ENCODE assay signal across 23 mouse cellular contexts in the genomic region with DNA sequence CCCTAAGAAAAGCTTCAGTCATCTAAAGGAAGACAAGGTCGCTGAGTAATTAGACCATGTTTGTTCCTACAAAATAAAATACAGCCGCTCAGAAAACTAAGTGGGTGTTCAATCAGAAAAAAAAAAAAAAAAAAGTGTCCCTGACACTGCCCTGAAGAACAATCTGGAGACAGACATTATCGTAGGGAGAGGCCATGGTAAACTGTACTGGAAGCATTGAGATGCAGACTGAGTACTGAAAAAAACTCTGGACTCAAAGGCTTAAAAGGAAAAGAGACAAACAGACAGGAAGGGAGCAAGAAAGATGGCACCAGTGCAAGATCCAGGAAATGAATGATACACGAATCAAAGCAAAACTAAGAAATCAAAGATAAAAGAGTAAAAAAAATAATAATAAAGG.
DNase-seq lines count a peak whose midpoint lies in the region; ATAC-seq and TF ChIP-seq lines count a peak whose summit lies in the region.
"Had no signal": no experiment of that assay in that cellular context is flagged by ENCODE, and none has a peak within 500 bp of the region (broad histone marks: within the 10 kb centered on the region; RNA-seq: fewer than 3 reads in every experiment).

No protein-coding gene starts in this region.

- WGBS in kidney, embryonic 15.5 days = 45% methylated on average over 4 of the region's 4 CpGs

- no peak overlapping the region for H3K9ac ChIP-seq in kidney, embryonic 15.5 days
- no peak overlapping the region for H3K9ac ChIP-seq in ES-E14 (ENCODE audit: insufficient read depth, low read depth, low read length, poor library complexity, severe bottlenecking)
- H3K9ac ChIP-seq: embryonic facial prominence, embryonic 12.5 days; forebrain, embryonic 12.5 days had no signal

- H3K9me3 ChIP-seq in kidney, embryonic 15.5 days (replicated peaks) = no peaks in the 10 kb centered on the region
- H3K9me3 ChIP-seq in ES-E14 (ENCODE audit: control insufficient read depth, insufficient read depth, low read depth, low read length) = no peaks in the 10 kb centered on the region
- H3K9me3 ChIP-seq: embryonic facial prominence, embryonic 10.5 days; embryonic facial prominence, embryonic 12.5 days; forebrain, embryonic 10.5 days; forebrain, embryonic 12.5 days had no signal

- 0 out of 2 replicates have a peak overlapping the region, but pooled peaks have one; percentile 13 for H3K27ac ChIP-seq in kidney, embryonic 15.5 days
- no peak overlapping the region; the same call in 1 of the 2 replicates for H3K27ac ChIP-seq in ES-E14 (ENCODE audit: insufficient read depth, low read depth, low read length, poor library complexity, severe bottlenecking)
- H3K27ac ChIP-seq: embryonic facial prominence, embryonic 10.5 days; embryonic facial prominence, embryonic 12.5 days; forebrain, embryonic 10.5 days; forebrain, embryonic 12.5 days had no signal

- H3K4me1 ChIP-seq in kidney, embryonic 15.5 days = peaks cover 56% of the 10 kb centered on the region
- H3K4me1 ChIP-seq in ES-E14 (ENCODE audit: control insufficient read depth in 2 of 2, insufficient read depth in 2 of 2, low read length in 2 of 2, poor library complexity in 1 of 2) = peaks cover 0 to 4% of the 10 kb centered on the region in 2 experiments; a peak in 2 of 4 replicates

- in situ Hi-C loops in ES-E14 (cut with MboI; ENCODE audit: low sequenced_read_pairs in 2 of 2, unreplicated experiment in 2 of 2) = no loop called here

- H3K27me3 ChIP-seq in kidney, embryonic 15.5 days = no peaks in the 10 kb centered on the region
- H3K27me3 ChIP-seq: embryonic facial prominence, embryonic 12.5 days had no signal

- no peak overlapping the region for H3K4me3 ChIP-seq in kidney, embryonic 15.5 days (replicated peaks)
- H3K4me3 ChIP-seq in ES-E14 (ENCODE audit: insufficient read depth in 1 of 2, low read depth in 1 of 2, low read length in 2 of 2, poor library complexity in 1 of 2, severe bottlenecking in 1 of 2) = no peak overlapping the region
- H3K4me3 ChIP-seq: embryonic facial prominence, embryonic 10.5 days; embryonic facial prominence, embryonic 12.5 days; erythroblast, embryonic 14.5 days; forebrain, embryonic 10.5 days; forebrain, embryonic 12.5 days had no signal

- ATAC-seq in kidney, embryonic 15.5 days (replicated peaks; ENCODE audit: low FRiP score) = no peak
- ATAC-seq: forebrain, embryonic 14.5 days; forebrain, embryonic 16.5 days had no signal

- H3K4me2 ChIP-seq in kidney, embryonic 15.5 days = no peak overlapping the region
- H3K4me2 ChIP-seq: embryonic facial prominence, embryonic 12.5 days; forebrain, embryonic 12.5 days had no signal

- H3K36me3 ChIP-seq in kidney, embryonic 15.5 days = no peaks in the 10 kb centered on the region
- H3K36me3 ChIP-seq in ES-E14 (ENCODE audit: control insufficient read depth, insufficient read depth, low read length, poor library complexity, severe bottlenecking) = peaks cover 6% of the 10 kb centered on the region; the same call in 1 of the 2 replicates
- H3K36me3 ChIP-seq: forebrain, embryonic 12.5 days had no signal

- no peak for DNase-seq in kidney, postnatal 4 days
- DNase-seq in ES-CJ7 (ENCODE audit: low read depth, low spot score) = peak; percentile 61
- no peak for DNase-seq in ES-E14 (ENCODE audit: low read depth, low spot score)
- DNase-seq in ZHBTc4 (ENCODE audit: low read depth, low spot score) = peak; percentile 46
- no peak for DNase-seq in cerebellum, adult 8-10 months
- no peak for DNase-seq in gastrocnemius, postnatal 10 days
- no peak for DNase-seq in left cerebral cortex, adult 18-20 months (ENCODE audit: low spot score in 2 of 2)
- DNase-seq: adrenal gland, adult 2 months; adrenal gland, postnatal 10 days; adrenal gland, postnatal 25 days; cerebellum, adult 11 months; cerebellum, adult 18-20 months; cerebellum, adult 9-10 months; cerebellum, postnatal 10 days; cerebellum, postnatal 25 days had no signal

TF ChIP-seq in ES-E14, 5 proteins besides CTCF, POLR2A, EP300 and RAD21:
- TF ChIP-seq MAFK (IDR thresholded peaks at IDR 0.05; ENCODE audit: insufficient read depth, low read depth, low read length) = no peak
- peak; percentile 76; the same call in 1 of the 2 replicates for TF ChIP-seq ZNF384 (IDR thresholded peaks at IDR 0.05; ENCODE audit: low read depth, low read length)

Comparison
In these comparisons a context has a peak if more than half of its experiments do, and no peak if none do; other contexts are left out.
1. DNase-seq: peak in ES-CJ7 (single experiment) and ZHBTc4 (single experiment); none in kidney, postnatal 4 days (0 of 2), ES-E14 (single experiment), cerebellum, adult 8-10 months (single experiment), gastrocnemius, postnatal 10 days (single experiment) and left cerebral cortex, adult 18-20 months (0 of 2).